Mouse (Mus musculus): ENCODE data around the gene Mael.

- TF ChIP-seq CTCF (IDR thresholded peaks at IDR 0.05; ENCODE audit: low read depth) (peak; percentile 98), EP300 (optimal IDR thresholded peaks at IDR 0.05) (no peak)
These were observed 85.0 kb downstream of the Mael start for GRCm38 (mm10) chr1:166153351-166154120.
